Comparison of ENCODE assay signal across 22 mouse cellular contexts in the genomic region with DNA sequence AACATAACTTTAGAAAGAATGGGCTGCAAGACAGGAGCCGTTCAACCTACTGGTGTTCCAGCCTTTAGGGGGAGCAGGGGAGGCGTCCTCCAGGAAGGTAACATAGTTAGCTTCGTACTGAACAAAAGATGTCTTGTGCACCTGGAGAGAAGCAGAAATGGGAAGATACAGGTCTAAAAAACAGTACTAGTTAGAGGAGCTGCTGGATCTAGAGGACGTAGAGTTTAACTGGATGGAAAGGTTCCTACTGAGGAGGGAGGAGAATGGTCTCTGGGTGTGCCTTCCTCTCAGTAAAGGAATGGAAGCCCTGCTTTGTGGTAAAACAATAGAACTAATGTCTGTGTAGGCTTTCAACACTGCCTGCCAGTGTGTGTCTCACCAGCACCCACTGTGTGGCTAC.
DNase-seq lines count a peak whose midpoint lies in the region; ATAC-seq and TF ChIP-seq lines count a peak whose summit lies in the region.
"Had no signal": no experiment of that assay in that cellular context is flagged by ENCODE, and none has a peak within 500 bp of the region (broad histone marks: within the 10 kb centered on the region; RNA-seq: fewer than 3 reads in every experiment).

No protein-coding gene starts in this region.

- no peak for ATAC-seq in intestine, postnatal 0 days
- ATAC-seq in intestine, embryonic 16.5 days = no peak
- no peak for ATAC-seq in midbrain, embryonic 11.5 days (ENCODE audit: low FRiP score)
- ATAC-seq in stomach, postnatal 0 days (ENCODE audit: low FRiP score, low TSS enrichment) = no peak
- ATAC-seq: forebrain, embryonic 16.5 days had no signal

- no peaks in the 10 kb centered on the region for H3K9me3 ChIP-seq in intestine, postnatal 0 days (ENCODE audit: control insufficient read depth)
- H3K9me3 ChIP-seq in intestine, embryonic 16.5 days (ENCODE audit: control insufficient read depth, low read length) = no peaks in the 10 kb centered on the region
- no peaks in the 10 kb centered on the region for H3K9me3 ChIP-seq in midbrain, embryonic 11.5 days (ENCODE audit: control insufficient read depth, low read length)
- no peaks in the 10 kb centered on the region for H3K9me3 ChIP-seq in midbrain, embryonic 10.5 days (replicated peaks)
- H3K9me3 ChIP-seq in ES-E14 (ENCODE audit: control insufficient read depth, insufficient read depth, low read depth, low read length) = no peaks in the 10 kb centered on the region
- no peaks in the 10 kb centered on the region for H3K9me3 ChIP-seq in stomach, postnatal 0 days (ENCODE audit: control insufficient read depth, low read length)
- H3K9me3 ChIP-seq: G1E; heart, embryonic 15.5 days; limb, embryonic 13.5 days; megakaryocyte, embryonic 14.5 days; neural tube, embryonic 13.5 days had no signal

- no peak overlapping the region for H3K4me2 ChIP-seq in intestine, postnatal 0 days (replicated peaks; ENCODE audit: low read depth)
- no peak overlapping the region for H3K4me2 ChIP-seq in intestine, embryonic 16.5 days (ENCODE audit: low read depth, low read length)
- H3K4me2 ChIP-seq in midbrain, embryonic 11.5 days = no peak overlapping the region
- no peak overlapping the region for H3K4me2 ChIP-seq in stomach, postnatal 0 days (replicated peaks; ENCODE audit: low read depth)
- H3K4me2 ChIP-seq: heart, embryonic 15.5 days; limb, embryonic 13.5 days; neural tube, embryonic 13.5 days had no signal

- TF ChIP-seq CTCF in intestine, postnatal 0 days (IDR thresholded peaks at IDR 0.05; ENCODE audit: low read depth) = peak; percentile 37
- TF ChIP-seq CTCF in stomach, postnatal 0 days (IDR thresholded peaks at IDR 0.05; ENCODE audit: low read depth) = peak; percentile 49

- 79% methylated on average over 4 of the region's 4 CpGs for WGBS in intestine, postnatal 0 days
- WGBS in intestine, embryonic 16.5 days = 75% methylated on average over 4 of the region's 4 CpGs
- 76% methylated on average over 4 of the region's 4 CpGs for WGBS in midbrain, embryonic 11.5 days
- WGBS in midbrain, embryonic 10.5 days = 79% methylated on average over 4 of the region's 4 CpGs
- 77% methylated on average over 4 of the region's 4 CpGs for WGBS in stomach, postnatal 0 days

- H3K36me3 ChIP-seq in intestine, postnatal 0 days (ENCODE audit: control insufficient read depth, insufficient read depth) = peaks cover 23% of the 10 kb centered on the region
- H3K36me3 ChIP-seq in intestine, embryonic 16.5 days (ENCODE audit: control insufficient read depth, insufficient read depth, low read length) = no peaks in the 10 kb centered on the region; the same call in 1 of the 2 replicates
- H3K36me3 ChIP-seq in midbrain, embryonic 11.5 days (ENCODE audit: control insufficient read depth, insufficient read depth, low read length) = peaks cover 3% of the 10 kb centered on the region; the same call in 1 of the 2 replicates
- H3K36me3 ChIP-seq in midbrain, embryonic 10.5 days = peaks cover 68% of the 10 kb centered on the region
- peaks cover 3% of the 10 kb centered on the region; the same call in 1 of the 2 replicates for H3K36me3 ChIP-seq in ES-E14 (ENCODE audit: control insufficient read depth, insufficient read depth, low read length, poor library complexity, severe bottlenecking)
- H3K36me3 ChIP-seq in stomach, postnatal 0 days (ENCODE audit: control insufficient read depth, insufficient read depth, low read length) = peaks cover 7% of the 10 kb centered on the region; the same call in 1 of the 2 replicates

- H3K9ac ChIP-seq in intestine, postnatal 0 days (ENCODE audit: low read depth, low read length) = no peak overlapping the region
- no peak overlapping the region for H3K9ac ChIP-seq in intestine, embryonic 16.5 days (ENCODE audit: low read depth, low read length)
- no peak overlapping the region for H3K9ac ChIP-seq in midbrain, embryonic 11.5 days (ENCODE audit: low read length)
- H3K9ac ChIP-seq in ES-E14 (ENCODE audit: insufficient read depth, low read depth, low read length, poor library complexity, severe bottlenecking) = no peak overlapping the region
- no peak overlapping the region for H3K9ac ChIP-seq in stomach, postnatal 0 days (ENCODE audit: low read length)
- H3K9ac ChIP-seq: heart, embryonic 15.5 days; limb, embryonic 13.5 days; neural tube, embryonic 13.5 days had no signal

- DNase-seq in midbrain, embryonic 11.5 days (ENCODE audit: low spot score, missing footprints) = peak; percentile 81
- DNase-seq in midbrain, embryonic 10.5 days (ENCODE audit: low spot score) = no peak
- peak; percentile 45 for DNase-seq in ES-E14 (ENCODE audit: low read depth, low spot score)
- DNase-seq in stomach, postnatal 0 days (ENCODE audit: low spot score) = no peak
- no peak for DNase-seq in right cerebral cortex, adult 18-20 months
- DNase-seq: adrenal gland, postnatal 36 days; cerebellum, adult 11-12 months; cerebellum, postnatal 14 days; embryo, embryonic 11 days; kidney, adult 2 months; kidney, postnatal 14 days; lung, postnatal 14 days; spleen, adult 18-20 months; thymus, adult 2 months had no signal

- no peaks in the 10 kb centered on the region for H3K4me1 ChIP-seq in intestine, postnatal 0 days (replicated peaks; ENCODE audit: control insufficient read depth, insufficient read depth, low read length)
- no peaks in the 10 kb centered on the region for H3K4me1 ChIP-seq in intestine, embryonic 16.5 days (ENCODE audit: control insufficient read depth, insufficient read depth, low read length)
- no peaks in the 10 kb centered on the region for H3K4me1 ChIP-seq in midbrain, embryonic 11.5 days (ENCODE audit: control insufficient read depth, insufficient read depth, low read length)
- H3K4me1 ChIP-seq in midbrain, embryonic 10.5 days = peaks cover 8% of the 10 kb centered on the region
- H3K4me1 ChIP-seq in ES-E14 (ENCODE audit: control insufficient read depth in 2 of 2, insufficient read depth in 2 of 2, low read length in 2 of 2, poor library complexity in 1 of 2) = peaks cover 9 to 17% of the 10 kb centered on the region in 2 experiments; a peak in 3 of 4 replicates
- no peaks in the 10 kb centered on the region for H3K4me1 ChIP-seq in stomach, postnatal 0 days (replicated peaks; ENCODE audit: control insufficient read depth, insufficient read depth)

- no peak overlapping the region for H3K27ac ChIP-seq in intestine, postnatal 0 days (ENCODE audit: low read depth, low read length)
- no peak overlapping the region for H3K27ac ChIP-seq in intestine, embryonic 16.5 days (ENCODE audit: low read length)
- H3K27ac ChIP-seq in midbrain, embryonic 11.5 days (ENCODE audit: low read depth, low read length) = no peak overlapping the region
- H3K27ac ChIP-seq in midbrain, embryonic 10.5 days (replicated peaks) = no peak overlapping the region
- H3K27ac ChIP-seq in ES-E14 (ENCODE audit: insufficient read depth, low read depth, low read length, poor library complexity, severe bottlenecking) = peak overlapping the region; percentile 19; the same call in 1 of the 2 replicates
- no peak overlapping the region for H3K27ac ChIP-seq in stomach, postnatal 0 days (replicated peaks)
- H3K27ac ChIP-seq: heart, embryonic 15.5 days; limb, embryonic 13.5 days; neural tube, embryonic 13.5 days had no signal

- H3K27me3 ChIP-seq in intestine, postnatal 0 days (replicated peaks; ENCODE audit: control insufficient read depth, insufficient read depth, low read length) = no peaks in the 10 kb centered on the region
- no peaks in the 10 kb centered on the region for H3K27me3 ChIP-seq in intestine, embryonic 16.5 days (replicated peaks; ENCODE audit: control insufficient read depth, insufficient read depth, low read length)
- no peaks in the 10 kb centered on the region for H3K27me3 ChIP-seq in midbrain, embryonic 11.5 days (ENCODE audit: control insufficient read depth, insufficient read depth, low read length)
- no peaks in the 10 kb centered on the region for H3K27me3 ChIP-seq in midbrain, embryonic 10.5 days (ENCODE audit: low read depth, poor library complexity, severe bottlenecking)
- H3K27me3 ChIP-seq in stomach, postnatal 0 days (ENCODE audit: control insufficient read depth, insufficient read depth, low read length) = no peaks in the 10 kb centered on the region
- H3K27me3 ChIP-seq: heart, embryonic 15.5 days; limb, embryonic 13.5 days; megakaryocyte, embryonic 14.5 days; neural tube, embryonic 13.5 days had no signal

- no peak for TF ChIP-seq EP300 in stomach, postnatal 0 days (optimal IDR thresholded peaks at IDR 0.05)

- no peak overlapping the region for H3K4me3 ChIP-seq in intestine, postnatal 0 days (ENCODE audit: low read depth, low read length)
- H3K4me3 ChIP-seq in intestine, embryonic 16.5 days (ENCODE audit: low read length) = no peak overlapping the region
- H3K4me3 ChIP-seq in midbrain, embryonic 11.5 days (ENCODE audit: low read depth, low read length) = no peak overlapping the region
- no peak overlapping the region for H3K4me3 ChIP-seq in midbrain, embryonic 10.5 days
- no peak overlapping the region for H3K4me3 ChIP-seq in ES-E14 (ENCODE audit: insufficient read depth in 1 of 2, low read depth in 1 of 2, low read length in 2 of 2, poor library complexity in 1 of 2, severe bottlenecking in 1 of 2)
- H3K4me3 ChIP-seq in stomach, postnatal 0 days (ENCODE audit: low read depth, low read length) = no peak overlapping the region
- H3K4me3 ChIP-seq: heart, embryonic 15.5 days; limb, embryonic 13.5 days; megakaryocyte, embryonic 14.5 days; neural tube, embryonic 13.5 days had no signal

- in situ Hi-C loops in ES-E14 (cut with MboI; ENCODE audit: low sequenced_read_pairs in 2 of 2, unreplicated experiment in 2 of 2) = no loop called here

TF ChIP-seq in ES-E14, 5 proteins besides CTCF, POLR2A, EP300 and RAD21:
- no peak for TF ChIP-seq ZC3H11A (IDR thresholded peaks at IDR 0.05; ENCODE audit: borderline replicate concordance, low read depth, low read length)
- TF ChIP-seq HCFC1 (IDR thresholded peaks at IDR 0.05; ENCODE audit: borderline replicate concordance, insufficient read depth, low read length) = no peak
- no peak for TF ChIP-seq ZNF384 (IDR thresholded peaks at IDR 0.05; ENCODE audit: low read depth, low read length)
- TF ChIP-seq MAFK (IDR thresholded peaks at IDR 0.05; ENCODE audit: insufficient read depth, low read depth, low read length) = no peak
- TF ChIP-seq CHD2 (IDR thresholded peaks at IDR 0.05; ENCODE audit: low read depth, low read length) = no peak

Comparison
In these comparisons a context has a peak if more than half of its experiments do, and no peak if none do; other contexts are left out.
1. DNase-seq: peak in midbrain, embryonic 11.5 days (single experiment) and ES-E14 (single experiment); none in midbrain, embryonic 10.5 days (single experiment), stomach, postnatal 0 days (single experiment) and right cerebral cortex, adult 18-20 months (single experiment).